Mouse (Mus musculus): ENCODE results near the gene Gtdc1.

- no peak for TF ChIP-seq CTCF (IDR thresholded peaks at IDR 0.05; ENCODE audit: low read depth)
- no peak for TF ChIP-seq EP300 (IDR thresholded peaks at IDR 0.05; ENCODE audit: low read depth)
Measured at GRCm38 (mm10) chr2:44518085-44518484, 409.4 kb downstream of the Gtdc1 start.
